Mouse (Mus musculus): ENCODE data around the gene Pacs2.

The Pacs2 gene

DNA sequence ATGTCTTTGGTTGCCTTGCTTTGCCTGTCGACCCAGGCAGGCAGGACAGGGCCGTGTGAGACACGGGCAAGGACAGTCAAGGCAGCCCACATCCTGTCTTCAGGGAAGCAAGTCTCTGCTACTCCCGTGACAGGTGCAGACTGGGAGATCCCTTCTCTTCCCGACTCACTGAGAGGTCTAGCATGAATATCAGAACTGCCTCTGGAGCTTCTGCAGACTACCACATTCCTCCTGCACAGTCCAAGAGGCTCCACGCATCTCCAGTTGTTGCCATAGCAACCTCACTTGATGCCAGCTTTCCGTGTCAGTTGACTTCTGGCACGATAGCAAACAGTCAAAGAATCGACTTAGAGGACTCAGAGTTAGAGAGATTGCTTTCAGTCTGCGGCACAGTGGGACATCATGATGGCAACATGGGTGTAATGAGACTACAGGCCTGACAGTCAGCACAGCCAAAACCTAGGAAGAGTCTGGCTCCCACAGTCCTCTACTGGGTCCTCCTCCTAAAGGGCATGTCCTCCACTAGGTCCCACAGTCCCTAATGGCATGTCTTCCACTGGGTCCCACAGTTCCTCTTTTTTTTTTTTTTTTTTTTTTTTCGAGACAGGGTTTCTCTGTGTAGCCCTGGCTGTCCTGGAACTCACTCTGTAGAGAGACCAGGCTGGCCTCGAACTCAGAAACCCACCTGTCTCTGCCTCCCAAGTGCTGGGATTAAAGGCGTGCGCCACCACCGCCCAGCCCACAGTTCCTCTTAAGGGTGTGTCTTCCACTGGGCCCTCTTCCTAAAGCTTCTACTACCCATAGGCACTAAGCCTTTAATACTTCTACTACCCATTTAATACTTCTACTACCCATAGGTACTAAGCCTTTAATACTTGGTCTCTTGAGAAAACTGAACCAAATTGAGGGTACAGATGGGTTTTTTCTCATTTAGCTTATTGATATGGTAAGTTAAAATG is 27.5 kb downstream of the Pacs2 start:
- CTCF ChIA-PET, result no interaction called here

DNA sequence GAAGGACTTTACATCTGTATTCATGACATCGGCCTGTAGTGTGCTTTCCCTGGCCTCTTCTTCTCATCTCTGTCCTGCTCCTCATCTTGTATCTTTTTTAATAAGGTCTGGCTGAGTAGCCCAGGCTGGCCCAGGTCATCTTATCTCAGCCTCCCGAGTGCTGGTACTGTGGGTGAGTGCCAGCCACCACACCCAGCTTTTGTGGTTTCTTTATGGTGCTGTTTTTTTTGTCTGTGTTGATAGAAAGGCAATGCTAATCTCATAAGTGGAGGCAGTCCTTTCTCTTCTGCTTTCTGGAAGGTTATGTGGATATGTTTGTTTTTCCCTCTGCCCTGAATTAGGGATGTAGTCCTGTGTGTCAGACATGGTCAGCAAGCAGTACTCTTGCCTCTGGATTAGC is 28.2 kb downstream of the Pacs2 start:
- CTCF ChIA-PET, result no interaction called here

- CTCF ChIA-PET, result no interaction called here
Observed at GRCm38 (mm10) chr12:113044916-113045677, 30.8 kb downstream of the Pacs2 start.

DNA sequence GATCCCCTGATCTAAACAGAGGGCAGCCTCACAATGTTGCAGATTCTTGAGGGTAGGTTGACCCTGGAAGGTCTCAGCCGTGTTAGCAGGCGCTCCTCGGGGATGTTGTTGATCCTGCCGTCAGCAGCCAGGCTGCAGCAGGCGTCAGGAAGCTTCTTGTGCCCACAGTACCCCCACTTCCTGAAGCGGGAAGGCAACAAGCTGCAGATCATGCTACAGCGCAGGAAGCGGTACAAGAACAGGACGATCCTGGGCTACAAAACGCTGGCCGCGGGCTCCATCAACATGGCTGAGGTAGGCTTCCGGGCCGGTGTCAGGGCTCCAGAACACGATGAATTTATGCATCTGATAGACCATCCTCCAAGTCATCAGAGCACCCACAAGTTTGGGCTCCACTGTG is 32.6 kb downstream of the Pacs2 start:
- CTCF ChIA-PET, result interaction anchor here (0.6 kb wide), 1 partner anchor 216 kb away, joined by 5 read pairs; no protein-coding TSS in a partner anchor

GRCm38 (mm10) chr12:113048103-113048502 is 33.8 kb downstream of the Pacs2 start:
- CTCF ChIA-PET, result no interaction called here

- CTCF ChIA-PET, result interaction anchor here (0.5 to 0.6 kb wide), 2 partner anchors 47 to 178 kb away, joined by 3 to 4 read pairs; no protein-coding TSS in a partner anchor
Observed at GRCm38 (mm10) chr12:113049836-113050235, 35.5 kb downstream of the Pacs2 start.

DNA sequence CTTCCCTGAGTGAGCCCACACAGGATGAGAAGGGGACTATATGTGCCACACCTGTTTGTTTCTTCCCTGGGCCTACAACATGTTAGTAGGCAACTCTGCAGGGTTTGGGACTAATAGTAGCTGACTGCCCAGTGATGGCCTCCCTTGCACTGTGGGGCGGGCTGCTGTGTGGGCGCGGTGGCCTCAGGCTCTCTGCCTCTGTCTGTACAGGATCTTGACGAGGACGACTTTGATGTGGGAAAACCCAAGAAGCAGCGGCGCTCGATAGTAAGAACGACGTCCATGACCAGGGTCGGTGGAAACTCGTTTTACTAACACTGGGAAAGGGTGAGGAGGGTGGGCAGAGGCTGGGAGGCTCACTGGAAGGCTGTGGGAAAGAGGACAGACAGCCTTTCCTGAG is 36.4 kb downstream of the Pacs2 start:
- CTCF ChIA-PET, result interaction anchor here (0.6 kb wide), 1 partner anchor 1312 kb away, joined by 11 read pairs; no protein-coding TSS in a partner anchor

DNA sequence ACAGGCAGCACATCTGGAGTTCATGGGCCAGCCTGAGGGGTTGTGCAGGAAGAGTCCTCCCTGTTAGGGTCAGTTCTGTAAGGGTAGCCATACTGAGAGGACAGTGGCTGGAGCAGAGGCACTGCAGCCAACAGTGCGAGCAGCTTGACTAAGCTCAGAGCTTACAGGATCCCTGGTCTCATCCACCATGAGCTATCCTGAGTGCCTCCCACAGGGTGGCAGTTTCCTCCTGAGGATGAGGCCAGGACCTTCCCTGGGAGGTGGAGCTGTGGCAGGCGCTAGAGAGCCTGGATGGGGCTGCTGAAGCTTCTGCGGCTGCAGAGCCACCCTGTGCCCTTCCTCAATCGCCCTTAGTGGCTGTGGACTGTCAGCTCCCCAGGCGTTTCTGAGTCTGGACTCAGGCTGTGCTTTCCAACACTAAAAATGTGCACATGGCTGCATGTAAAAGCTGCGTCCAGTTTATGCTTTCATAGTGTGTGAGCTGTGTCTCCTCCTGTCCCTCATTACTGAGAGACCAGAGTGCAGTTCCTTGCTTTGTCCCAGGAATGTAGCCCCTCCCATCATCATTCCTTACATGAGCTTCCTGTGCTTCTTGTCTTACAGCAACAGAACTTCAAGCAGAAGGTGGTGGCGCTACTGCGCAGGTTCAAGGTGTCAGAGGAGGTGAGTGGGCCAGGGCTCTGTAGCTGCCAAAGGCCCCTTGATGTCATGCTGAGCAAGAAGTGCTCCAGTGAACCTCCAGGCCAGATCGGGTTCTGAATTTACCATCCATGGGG is 37.5 kb downstream of the Pacs2 start:
- CTCF ChIA-PET, result no interaction called here

DNA sequence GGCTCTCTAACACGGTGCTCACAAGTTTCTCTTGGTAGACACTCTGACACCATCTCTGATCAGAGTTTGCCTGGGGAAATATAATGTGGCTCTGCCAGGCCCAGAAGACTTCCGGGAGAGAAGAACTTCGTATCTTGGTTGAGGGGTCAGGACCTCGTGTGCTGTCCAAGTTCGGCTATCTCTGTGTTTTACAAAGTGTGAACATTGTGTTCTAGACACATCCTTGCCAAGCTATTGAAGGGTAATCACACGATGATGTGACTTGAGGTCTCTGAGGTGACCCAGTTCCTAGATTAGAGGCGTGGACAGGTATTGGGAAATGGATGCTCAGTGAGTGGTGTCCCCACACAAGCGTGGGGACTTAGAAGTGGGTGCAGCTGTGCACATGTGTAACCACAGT is 41.8 kb downstream of the Pacs2 start:
- CTCF ChIA-PET, result no interaction called here

DNA sequence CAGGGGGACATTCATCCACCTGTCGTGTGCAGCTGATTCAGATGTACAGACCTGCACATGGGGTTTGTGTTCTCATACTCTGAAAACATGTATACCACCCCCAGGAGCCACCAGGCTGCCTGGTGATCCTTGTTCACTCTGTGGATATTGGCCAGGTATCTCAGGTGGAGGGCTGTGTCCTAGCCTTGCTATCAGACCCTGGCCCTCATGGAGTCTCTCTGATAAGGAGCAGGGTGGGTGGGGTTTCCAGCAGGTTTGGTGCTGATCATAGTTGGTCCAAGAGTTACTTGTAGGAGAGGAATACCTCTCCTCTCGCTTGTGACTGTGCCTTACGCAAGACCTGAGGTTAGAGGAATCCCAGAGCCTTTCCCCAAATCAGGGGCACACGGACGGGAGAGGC is 45.9 kb downstream of the Pacs2 start:
- CTCF ChIA-PET, result interaction anchor here (0.5 kb wide), 1 partner anchor 20 kb away, joined by 6 read pairs; no protein-coding TSS in a partner anchor

DNA sequence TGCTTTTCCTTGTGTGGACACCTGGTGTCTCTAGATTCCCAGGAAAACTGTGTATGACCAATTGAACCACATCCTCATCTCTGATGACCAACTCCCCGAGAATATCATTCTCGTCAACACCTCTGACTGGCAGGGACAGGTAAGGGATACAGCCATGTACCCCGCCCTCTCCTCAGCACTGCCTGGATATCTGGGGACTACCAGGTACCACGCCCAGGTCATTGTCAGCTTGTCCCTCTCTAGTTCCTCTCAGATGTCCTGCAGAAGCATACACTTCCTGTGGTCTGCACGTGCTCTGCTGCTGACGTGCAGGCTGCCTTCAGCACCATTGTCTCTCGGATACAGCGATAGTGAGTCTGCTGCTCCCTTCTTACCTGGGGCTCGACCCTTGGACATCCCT is 47.3 kb downstream of the Pacs2 start:
- CTCF ChIA-PET, result no interaction called here

GRCm38 (mm10) chr12:113062201-113062600 is 47.9 kb downstream of the Pacs2 start:
- CTCF ChIA-PET, result no interaction called here

DNA sequence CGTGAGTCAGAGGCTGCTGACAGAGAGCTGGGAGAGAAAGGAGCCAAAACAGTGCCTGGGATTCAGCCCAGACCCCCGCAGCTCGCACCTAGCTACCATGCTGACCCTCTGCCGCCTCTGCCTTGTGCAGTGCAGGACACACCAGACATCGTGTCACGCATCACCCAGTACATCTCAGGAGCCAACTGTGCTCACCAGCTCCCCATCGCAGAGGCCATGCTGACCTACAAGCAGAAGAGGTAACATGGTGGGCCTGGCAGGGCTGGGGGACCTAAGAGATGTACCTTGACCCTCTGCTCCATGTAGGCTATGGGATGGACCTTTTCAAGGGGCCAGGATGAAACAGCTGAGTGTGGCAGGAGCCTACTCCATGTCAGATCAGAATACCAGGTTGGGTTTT is 49.4 kb downstream of the Pacs2 start:
- CTCF ChIA-PET, result no interaction called here

DNA sequence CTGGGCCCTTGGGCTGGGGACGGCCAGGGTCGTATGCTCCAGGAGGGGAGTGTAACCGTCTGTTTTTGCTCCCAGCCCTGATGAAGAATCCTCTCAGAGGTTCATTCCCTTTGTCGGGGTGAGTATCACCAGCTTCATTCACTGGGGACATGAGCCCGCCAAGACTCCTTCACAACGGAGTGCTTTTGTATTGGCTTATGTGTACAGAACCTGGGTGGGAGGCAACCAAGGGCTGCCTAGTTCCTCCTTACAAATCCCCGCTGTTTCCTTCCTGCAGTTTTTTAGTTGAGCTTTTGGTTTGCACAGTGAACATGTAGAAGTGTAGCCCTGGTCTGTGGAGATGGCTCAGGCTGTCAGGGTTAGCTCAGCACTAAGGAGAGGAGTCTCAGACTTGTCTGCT is 53.7 kb downstream of the Pacs2 start:
- CTCF ChIA-PET, result no interaction called here

DNA sequence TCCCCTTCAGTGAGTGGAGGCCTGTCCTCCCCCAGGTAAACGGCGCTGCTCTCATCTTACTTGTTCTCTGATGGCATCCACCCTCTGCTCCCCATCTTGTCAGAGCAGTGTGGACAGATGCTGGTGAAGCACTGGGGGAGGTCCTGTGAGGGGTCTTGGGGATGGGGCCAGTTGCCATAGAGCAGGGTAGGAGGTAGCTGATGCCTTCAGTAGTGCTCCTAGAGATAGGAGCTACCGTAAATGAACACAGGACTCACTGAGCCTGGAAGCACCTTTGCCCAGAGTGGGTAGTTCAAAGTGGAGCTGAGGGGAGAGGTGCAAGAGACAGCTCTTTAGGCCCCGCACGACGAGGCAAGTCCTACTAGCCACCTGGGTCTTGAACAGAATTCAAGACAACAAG is 55.1 kb downstream of the Pacs2 start:
- CTCF ChIA-PET, result no interaction called here

DNA sequence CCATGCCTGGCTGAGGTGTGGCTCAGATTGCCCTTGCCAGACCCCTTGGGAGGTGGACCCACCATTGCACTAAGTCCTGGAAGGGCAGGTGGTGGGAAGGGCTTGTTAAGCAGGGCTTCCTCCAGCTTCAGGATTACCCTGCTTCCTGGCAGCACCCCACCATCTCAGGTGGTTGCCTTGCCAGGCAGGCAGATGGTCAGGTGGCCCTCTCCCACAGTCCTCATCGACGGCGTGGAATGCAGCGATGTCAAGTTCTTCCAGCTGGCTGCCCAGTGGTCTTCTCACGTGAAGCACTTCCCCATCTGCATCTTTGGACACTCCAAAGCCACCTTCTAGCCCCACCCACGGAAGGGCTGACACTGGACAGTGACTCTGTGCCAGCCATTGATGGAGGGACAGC is 57.0 kb downstream of the Pacs2 start:
- CTCF ChIA-PET, result no interaction called here

DNA sequence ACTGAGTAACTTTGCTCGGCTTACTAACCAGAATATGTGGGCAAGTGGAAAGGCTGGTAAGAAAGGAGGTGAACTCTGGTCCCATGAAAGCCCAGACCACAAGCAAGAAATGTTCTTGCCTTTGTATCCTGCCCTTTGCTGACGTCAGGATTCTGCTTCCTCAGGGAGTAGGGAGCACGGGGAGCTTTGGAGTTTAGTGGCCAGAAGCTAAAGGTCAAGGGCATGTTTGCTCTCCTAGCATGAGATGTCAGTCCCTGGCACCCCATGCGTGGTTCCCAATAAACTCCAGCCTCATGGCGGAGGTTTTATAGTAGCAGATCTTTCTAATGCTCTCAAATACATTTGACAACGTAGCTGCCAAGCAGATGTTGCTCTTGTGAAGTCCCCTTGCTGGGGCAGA is 57.5 kb downstream of the Pacs2 start:
- CTCF ChIA-PET, result no interaction called here

DNA sequence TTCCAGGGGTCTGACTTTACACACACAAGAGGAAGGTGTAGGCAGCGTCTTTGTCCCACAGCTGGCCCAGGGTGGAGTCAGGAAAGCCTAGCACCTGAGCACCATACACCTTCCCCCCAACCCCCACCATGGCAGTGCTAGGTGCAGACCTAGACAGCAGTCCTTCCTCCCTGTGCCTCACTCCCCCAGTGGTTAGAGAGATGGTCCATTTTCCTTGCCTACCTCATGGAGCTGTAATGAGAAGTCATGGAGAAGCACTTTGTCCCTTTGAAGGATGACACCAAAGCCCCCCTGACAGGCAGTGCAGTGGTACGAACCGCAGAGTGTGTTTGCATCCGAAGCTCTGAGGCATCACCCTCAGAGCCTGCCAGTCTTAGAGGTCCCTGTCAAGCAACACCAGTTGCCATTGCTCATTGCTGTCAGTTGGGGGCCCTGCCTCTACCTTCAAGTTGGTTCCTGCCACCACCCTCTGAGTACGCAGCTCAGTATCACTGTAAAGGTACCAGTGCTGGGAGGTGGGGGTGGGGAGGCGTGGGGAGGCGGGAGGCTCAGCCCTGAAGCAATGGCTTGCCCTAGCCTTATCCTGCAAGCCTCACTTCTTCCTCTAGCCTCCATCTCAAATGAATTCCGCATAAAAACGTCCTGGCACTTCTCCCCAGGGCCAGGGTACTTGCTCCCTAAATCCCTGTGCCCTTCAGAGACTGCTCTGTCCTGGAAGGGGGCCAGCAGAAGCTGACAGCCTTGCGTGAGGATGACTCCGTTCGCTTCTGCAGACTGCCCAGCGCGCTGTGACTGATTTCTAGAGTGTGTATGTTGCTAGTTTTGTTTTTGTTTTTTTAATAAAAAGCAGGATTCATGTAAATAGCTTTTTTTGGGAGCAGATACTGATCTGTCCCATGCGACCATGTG is 59.4 kb downstream of the Pacs2 start:
- CTCF ChIA-PET, result interaction anchor here (0.6 to 1.0 kb wide), 3 partner anchors 69 to 74 kb away, joined by 3 to 6 read pairs (median 3); no protein-coding TSS in a partner anchor

- CTCF ChIA-PET, result interaction anchor here (0.5 to 1.0 kb wide), 3 partner anchors 71 to 403 kb away, joined by 3 to 7 read pairs (median 4); no protein-coding TSS in a partner anchor
Observed at GRCm38 (mm10) chr12:113074329-113075062, 60.2 kb downstream of the Pacs2 start, which contains the start of gene Tex22. TSS of gene Tex22 (plus strand) at chr12:113074502.

GRCm38 (mm10) chr12:113075063-113075454 is 60.8 kb downstream of the Pacs2 start:
- CTCF ChIA-PET, result interaction anchor here (0.7 kb wide), 1 partner anchor 73 kb away, joined by 7 read pairs; no protein-coding TSS in a partner anchor
